Mouse (Mus musculus) cerebellum, adult 2 months (tissue): ENCODE data around the gene Ccdc42. TPM values are rescaled to one million over a fixed set of nuclear protein-coding genes. Genes with fewer than 3 reads are reported as not detected.

Source experiments
- DNase-seq, 2 experiments: peaks; one replicate each; pipeline ENCODE4 v3.0.0; 2021
- H3K27ac ChIP-seq: fragments of 200-500 bp; 2 replicates; pipeline ENCODE4 v1.5.1; 2012; ENCODE audit warnings: low read length, control low read depth, inconsistent platforms; ENCODE audit not compliant: insufficient read depth
- H3K27me3 ChIP-seq: fragments of 200-500 bp; 2 replicates; pipeline ENCODE4 v1.6.1; 2012; ENCODE audit warnings: inconsistent platforms, mild to moderate bottlenecking, low read length, moderate library complexity; ENCODE audit not compliant: control insufficient read depth, insufficient read depth
- H3K4me1 ChIP-seq: fragments of 200-500 bp; 2 replicates; pipeline ENCODE4 v1.6.1; 2011; ENCODE audit warnings: low read length; ENCODE audit not compliant: control insufficient read depth, insufficient read depth
- H3K4me3 ChIP-seq: fragments of 200-500 bp; replicated peaks from 2 replicates; pipeline ENCODE3; 2011; ENCODE audit warnings: mild to moderate bottlenecking, low read depth, low read length, control low read depth; ENCODE audit not compliant: insufficient read depth
- CTCF ChIP-seq: fragments of 200-500 bp; IDR thresholded peaks from 2 replicates; pipeline ENCODE4 v1.5.1; 2011; ENCODE audit warnings: low read depth, mild to moderate bottlenecking, control low read depth, low read length, moderate library complexity, borderline replicate concordance; ENCODE audit not compliant: insufficient read depth
- POLR2A ChIP-seq: fragments of 200-500 bp; IDR thresholded peaks from 2 replicates; pipeline ENCODE4 v1.6.1; 2011; ENCODE audit warnings: low read length, control low read depth, borderline replicate concordance; ENCODE audit not compliant: insufficient read depth
- WGBS: fragments of 180-500 bp; shearing (Covaris S2); methylation state at CpG from one replicate; pipeline ENCODE4 v1.1.7; 2018; 5-methylcytosine and 5-hydroxymethylcytosine counted together
- polyA plus RNA-seq: library from polyadenylated mRNA; depleted of rRNA; stranded (reverse); fragments of >200 nt; gene quantifications from 2 replicates; pipeline ENCODE4 v1.2.3, GENCODE M21; 2012

Ccdc42 gene
- polyA plus RNA-seq, 1 experiment = 0.29 TPM

GRCm38 (mm10) chr11:68593247-68593646, 6.4 kb downstream of the Ccdc42 start:
- TF ChIP-seq CTCF (no peak), POLR2A (no peak)
- no peak overlapping the region for H3K4me3 ChIP-seq
- H3K27me3 ChIP-seq = no peaks in the 10 kb centered on the region
- WGBS = 55% methylated on average over 3 of the region's 3 CpGs
- DNase-seq = no peak
- no peak overlapping the region for H3K27ac ChIP-seq
- no peaks in the 10 kb centered on the region; the same call in 1 of the 2 replicates for H3K4me1 ChIP-seq

DNA sequence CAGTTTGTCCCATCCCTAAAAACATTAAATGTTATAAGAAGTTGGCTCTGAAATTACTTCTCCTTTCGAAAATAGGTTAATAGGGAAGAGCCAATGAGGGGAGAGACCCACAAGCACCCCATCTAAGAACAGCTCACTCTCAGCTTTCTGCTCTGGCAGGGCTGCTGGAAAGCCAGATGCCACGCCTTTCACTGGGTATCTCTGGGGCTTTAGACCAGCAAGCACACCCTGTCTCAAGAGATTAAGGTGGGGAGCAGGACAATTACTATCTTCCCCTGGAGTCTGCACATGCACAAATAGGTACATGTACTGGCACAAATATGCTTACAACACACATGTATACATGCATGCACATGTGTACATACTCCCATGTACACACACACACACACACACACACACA, 11.1 kb downstream of the Ccdc42 start:
- DNase-seq = no peak
- Histone ChIP-seq H3K27me3 (no peaks in the 10 kb centered on the region), H3K4me3 (no peak overlapping the region)

GRCm38 (mm10) chr11:68600551-68601021, 13.8 kb downstream of the Ccdc42 start:
- Histone ChIP-seq H3K4me1 (no peaks in the 10 kb centered on the region), H3K27me3 (no peaks in the 10 kb centered on the region), H3K4me3 (no peak overlapping the region), H3K27ac (no peak overlapping the region)
- TF ChIP-seq POLR2A (no peak), CTCF (no peak)
- DNase-seq = no peak
- 58% methylated on average over 6 of the region's 6 CpGs for whole genome bisulfite sequencing

More for the DNA sequence above, 11.1 kb downstream of the Ccdc42 start:
- H3K27ac ChIP-seq = no peak overlapping the region
- H3K4me1 ChIP-seq = no peaks in the 10 kb centered on the region; the same call in 1 of the 2 replicates
- TF ChIP-seq POLR2A = no peak
- no peak for TF ChIP-seq CTCF
- WGBS = 79% methylated on average over 2 of the region's 2 CpGs

DNA sequence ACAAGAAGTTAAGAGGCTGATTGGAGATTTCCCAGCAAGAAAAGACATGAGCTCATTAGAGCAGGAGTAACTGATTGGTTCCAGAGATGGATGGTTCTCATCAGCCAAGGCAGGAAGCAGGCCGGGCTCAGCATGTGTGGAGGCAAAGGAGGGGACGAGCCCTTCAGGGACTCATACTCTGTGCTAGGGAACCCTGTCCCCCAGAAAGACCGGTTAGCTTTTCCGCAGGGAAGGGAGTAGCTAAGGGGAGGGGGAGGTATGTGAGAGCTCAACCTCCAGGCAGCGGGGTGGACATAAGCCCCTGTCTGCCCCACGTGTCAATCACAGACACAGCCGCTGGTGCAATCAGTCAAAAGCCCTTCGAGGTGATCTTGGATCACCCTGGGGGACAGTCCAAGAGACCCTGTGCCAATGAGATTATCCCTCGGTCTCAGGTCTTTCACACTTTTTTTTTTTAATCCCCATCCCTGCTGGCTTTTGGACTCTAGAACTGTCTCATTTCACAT, 14.7 kb downstream of the Ccdc42 start:
- Histone ChIP-seq H3K4me1 (no peaks in the 10 kb centered on the region), H3K4me3 (no peak overlapping the region), H3K27me3 (no peaks in the 10 kb centered on the region), H3K27ac (no peak overlapping the region)
- WGBS = 33% methylated on average over 9 of the region's 9 CpGs
- no peak for DNase-seq
- TF ChIP-seq CTCF (no peak), POLR2A (no peak)

- Histone ChIP-seq H3K4me1 (no peaks in the 10 kb centered on the region), H3K27me3 (no peaks in the 10 kb centered on the region), H3K4me3 (no peak overlapping the region), H3K27ac (no peak overlapping the region)
- no peak for TF ChIP-seq POLR2A
- no peak for TF ChIP-seq CTCF
- no peak for DNase-seq
- WGBS = 32% methylated on average over 8 of the region's 8 CpGs
These were observed 15.5 kb downstream of the Ccdc42 start for GRCm38 (mm10) chr11:68602200-68602931.

GRCm38 (mm10) chr11:68607046-68607445, 20.2 kb downstream of the Ccdc42 start:
- TF ChIP-seq CTCF (no peak), POLR2A (no peak)
- 87% methylated on average over 2 of the region's 2 CpGs for WGBS
- no peaks in the 10 kb centered on the region for H3K27me3 ChIP-seq
- no peaks in the 10 kb centered on the region for H3K4me1 ChIP-seq
- no peak overlapping the region for H3K27ac ChIP-seq
- DNase-seq = no peak
- H3K4me3 ChIP-seq = no peak overlapping the region

GRCm38 (mm10) chr11:68609910-68610566, 23.2 kb downstream of the Ccdc42 start:
- H3K4me1 ChIP-seq = no peaks in the 10 kb centered on the region
- no peak for DNase-seq
- H3K27me3 ChIP-seq = no peaks in the 10 kb centered on the region
- WGBS = 69% methylated on average over 9 of the region's 9 CpGs
- no peak for TF ChIP-seq CTCF
- TF ChIP-seq POLR2A = no peak
- H3K27ac ChIP-seq = no peak overlapping the region
- H3K4me3 ChIP-seq = no peak overlapping the region

DNA sequence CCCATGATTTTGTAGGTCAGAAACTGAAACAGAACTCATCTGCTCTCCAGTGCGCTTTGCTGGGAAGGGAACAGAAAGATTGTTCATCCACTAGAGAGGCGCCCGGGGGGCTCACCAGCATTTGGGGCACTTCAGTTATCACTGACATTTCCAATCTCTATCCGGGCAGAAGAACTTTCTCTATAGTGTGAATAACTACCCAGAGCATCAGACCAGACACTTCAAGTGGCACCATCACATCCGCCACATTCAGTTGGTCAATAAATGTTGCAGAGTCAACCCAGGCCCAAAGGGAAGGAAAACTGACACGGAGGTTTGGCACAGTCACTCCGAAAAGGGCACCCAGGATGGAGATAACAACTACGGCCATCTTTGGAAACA, 23.7 kb downstream of the Ccdc42 start:
- no peaks in the 10 kb centered on the region for H3K27me3 ChIP-seq

More for the DNA sequence above, 23.7 kb downstream of the Ccdc42 start:
- WGBS = 85% methylated on average over 8 of the region's 8 CpGs
- Histone ChIP-seq H3K4me1 (no peaks in the 10 kb centered on the region), H3K27ac (no peak overlapping the region), H3K4me3 (no peak overlapping the region)
- no peak for DNase-seq
- TF ChIP-seq POLR2A (no peak), CTCF (no peak)
